ENCODE assay signal across 36 mouse cellular contexts in the genomic region with DNA sequence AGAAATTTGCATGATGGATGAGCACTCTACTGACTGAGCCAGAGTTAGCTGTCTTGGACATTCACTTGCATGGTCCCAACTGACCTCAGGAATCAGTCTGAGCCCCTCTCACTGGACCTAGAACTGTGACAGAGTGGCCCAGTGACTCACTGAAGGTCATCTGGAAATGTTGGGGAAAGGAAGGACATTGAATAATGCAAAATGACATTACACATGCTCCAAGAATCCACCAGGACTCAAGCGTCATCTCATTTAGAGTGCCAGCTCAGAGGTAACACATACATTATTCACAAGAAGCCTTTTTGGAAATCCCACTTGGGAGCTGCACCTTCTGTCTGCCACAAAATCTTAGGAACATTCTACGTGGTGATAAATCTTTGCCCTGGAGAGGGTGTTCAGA. TPM values are rescaled to one million over a fixed set of nuclear protein-coding genes. Genes with fewer than 3 reads are reported as not detected.
DNase-seq lines count a peak whose midpoint lies in the region; TF ChIP-seq lines count a peak whose summit lies in the region.
"Had no signal": no experiment of that assay in that cellular context is flagged by ENCODE, and none has a peak within 500 bp of the region (broad histone marks: within the 10 kb centered on the region; RNA-seq: fewer than 3 reads in every experiment).

No protein-coding gene starts in this region.

- H3K9me3 ChIP-seq in heart, embryonic 10.5 days: no peaks in the 10 kb centered on the region
- H3K9me3 ChIP-seq: embryonic facial prominence, embryonic 12.5 days; G1E; heart, embryonic 12.5 days; limb, embryonic 10.5 days; limb, embryonic 15.5 days; liver, embryonic 13.5 days; megakaryocyte, embryonic 14.5 days; midbrain, embryonic 12.5 days; neural tube, embryonic 12.5 days; stomach, embryonic 15.5 days had no signal

- TF ChIP-seq POLR2A in bone marrow macrophage, adult 2 months (IDR thresholded peaks at IDR 0.05; ENCODE audit: borderline replicate concordance, low read depth, low read length): no peak

- H3K27me3 ChIP-seq in heart, embryonic 10.5 days (ENCODE audit: insufficient read depth, poor library complexity, severe bottlenecking): no peaks in the 10 kb centered on the region
- H3K27me3 ChIP-seq: embryonic facial prominence, embryonic 12.5 days; heart, embryonic 12.5 days; limb, embryonic 15.5 days; liver, embryonic 13.5 days; midbrain, embryonic 12.5 days; neural tube, embryonic 12.5 days; Patski; stomach, embryonic 15.5 days had no signal

- 74% methylated on average over 2 of the region's 2 CpGs for WGBS in heart, embryonic 10.5 days

- peak; percentile 31 for DNase-seq in heart, embryonic 10.5 days (ENCODE audit: low spot score)
- no peak for DNase-seq in heart, adult 8-10 months (ENCODE audit: low spot score)
- peak; percentile 64 for DNase-seq in 3T3-L1 (ENCODE audit: low read depth, low spot score)
- peak; percentile 54 for DNase-seq in adrenal gland, adult 8-10 months
- no peak for DNase-seq in layer of hippocampus, postnatal 25 days (ENCODE audit: extremely low spot score in 1 of 2, low spot score in 1 of 2)
- no peak for DNase-seq in gastrocnemius, postnatal 10 days
- DNase-seq in urinary bladder, postnatal 10 days (ENCODE audit: low spot score): no peak
- DNase-seq: cerebellum, adult 9-10 months; cerebellum, postnatal 36 days; embryo, embryonic 11 days; kidney, adult 11 months; kidney, postnatal 14 days; liver, embryonic 13.5 days; lung, adult 18-20 months; lung, postnatal 4 days; right cerebral cortex, postnatal 14 days; thymus, postnatal 25 days had no signal

- no peak for TF ChIP-seq CTCF in bone marrow macrophage, adult 2 months (IDR thresholded peaks at IDR 0.05; ENCODE audit: low read depth, low read length)

- H3K27ac ChIP-seq in heart, embryonic 10.5 days: no peak overlapping the region
- H3K27ac ChIP-seq in bone marrow macrophage, adult 2 months (ENCODE audit: insufficient read depth, low read depth, low read length): peak overlapping the region; percentile 5; the same call in 1 of the 2 replicates
- H3K27ac ChIP-seq: embryonic facial prominence, embryonic 12.5 days; hindbrain, embryonic 14.5 days; limb, embryonic 10.5 days; limb, embryonic 15.5 days; liver, embryonic 13.5 days; midbrain, embryonic 12.5 days; neural tube, embryonic 12.5 days; stomach, embryonic 15.5 days had no signal

- H3K4me3 ChIP-seq in heart, embryonic 10.5 days: no peak overlapping the region
- H3K4me3 ChIP-seq in bone marrow macrophage, adult 2 months (ENCODE audit: insufficient read depth, low read length): no peak overlapping the region
- H3K4me3 ChIP-seq: embryonic facial prominence, embryonic 12.5 days; heart, embryonic 12.5 days; limb, embryonic 10.5 days; limb, embryonic 15.5 days; liver, embryonic 13.5 days; megakaryocyte, embryonic 14.5 days; midbrain, embryonic 12.5 days; myocyte; neural tube, embryonic 12.5 days; stomach, embryonic 15.5 days had no signal

- no peaks in the 10 kb centered on the region for H3K36me3 ChIP-seq in heart, embryonic 10.5 days
- H3K36me3 ChIP-seq: embryonic facial prominence, embryonic 12.5 days; G1E; heart, embryonic 12.5 days; limb, embryonic 10.5 days; limb, embryonic 15.5 days; liver, embryonic 13.5 days; midbrain, embryonic 12.5 days; neural tube, embryonic 12.5 days; stomach, embryonic 15.5 days had no signal

- no peaks in the 10 kb centered on the region for H3K4me1 ChIP-seq in heart, embryonic 10.5 days
- H3K4me1 ChIP-seq in bone marrow macrophage, adult 2 months (ENCODE audit: control insufficient read depth, insufficient read depth, low read length): peaks cover 26% of the 10 kb centered on the region
- H3K4me1 ChIP-seq: embryonic facial prominence, embryonic 12.5 days; heart, embryonic 12.5 days; limb, embryonic 15.5 days; liver, embryonic 13.5 days; neural tube, embryonic 12.5 days; stomach, embryonic 15.5 days had no signal

RNA-seq across cellular contexts. Expression of a gene that starts 43.2 kb away (rescaled TPM):
- polyA plus RNA-seq in heart, embryonic 10.5 days (2016; fragmentation: Nextera tagmentation; extraction: Ambion mirVana): 0.15 and 0.21 TPM in 2 replicates
- total RNA-seq in heart, adult 8-10 months (2022): not detected
- under 1 TPM in 2 of 4 experiments, not detected in 2; 0.75 to 0.83 TPM for total RNA-seq in adrenal gland, adult 8-10 months (2022)
- not detected in 2 replicates for polyA plus RNA-seq in bone marrow macrophage, adult 2 months (2012; ENCODE audit: insufficient read depth, insufficient read length, missing spikeins)
- total RNA-seq in layer of hippocampus, postnatal 25 days (2021): 1 to 10 TPM in 1 of 2 experiments, under 1 TPM in 1; 0.98 to 1.5 TPM
- not detected for total RNA-seq in gastrocnemius, postnatal 10 days (2021)
- total RNA-seq: gastrocnemius, adult 8-10 months had no signal
- polyA plus RNA-seq: C2C12; G1E; heart, postnatal 0 days; limb, embryonic 15.5 days; liver, embryonic 13.5 days; lung, postnatal 0 days; myocyte; stomach, embryonic 15.5 days had no signal

RNA-seq across cellular contexts. Expression of a gene that starts 43.4 kb away (rescaled TPM):
- 0.89 and 2.3 TPM in 2 replicates for polyA plus RNA-seq in heart, embryonic 10.5 days (2016; fragmentation: Nextera tagmentation; extraction: Ambion mirVana)
- under 1 TPM in 2 of 4 experiments, not detected in 2; 0.19 to 0.69 TPM for total RNA-seq in heart, adult 8-10 months (2022)
- 1 to 10 TPM; 1.2 to 4.5 (median 2.6) TPM for total RNA-seq in adrenal gland, adult 8-10 months (2022)
- polyA plus RNA-seq in bone marrow macrophage, adult 2 months (2012; ENCODE audit: insufficient read depth, insufficient read length, missing spikeins): not detected in 2 replicates
- total RNA-seq in layer of hippocampus, postnatal 25 days (2021): 100 to 1,000 TPM; 259 to 282 TPM
- under 1 TPM; 0.43 to 0.63 TPM for total RNA-seq in gastrocnemius, postnatal 10 days (2021)
- total RNA-seq: hematopoietic stem cell, adult 5-6 weeks had no signal
- polyA plus RNA-seq: G1E; gonadal fat pad, adult 2 months; lung, postnatal 0 days had no signal

Comparison
In these comparisons a context has a peak if more than half of its experiments do, and no peak if none do; other contexts are left out.
1. DNase-seq: peak in heart, embryonic 10.5 days (single experiment), 3T3-L1 (single experiment) and adrenal gland, adult 8-10 months (single experiment); none in heart, adult 8-10 months (single experiment), layer of hippocampus, postnatal 25 days (0 of 2), gastrocnemius, postnatal 10 days (single experiment) and urinary bladder, postnatal 10 days (single experiment).
2. RNA of a gene that starts 43.4 kb away (total RNA-seq): 259 to 282 TPM in layer of hippocampus, postnatal 25 days; 1.2 to 4.5 TPM in adrenal gland, adult 8-10 months, 0.43 to 0.63 TPM in gastrocnemius, postnatal 10 days and 0.19 to 0.69 TPM in heart, adult 8-10 months; every median in the first group is over 10 times any median in the second.